Mouse (Mus musculus): ENCODE data around the gene Taz.

- TF ChIP-seq CTCF (IDR thresholded peaks at IDR 0.05; ENCODE audit: low read depth) = no peak
- no peak for TF ChIP-seq EP300 (IDR thresholded peaks at IDR 0.05; ENCODE audit: low read depth)
Observed at GRCm38 (mm10) chrX:74283092-74283437, 1.4 kb downstream of the Taz start.

All from liver, postnatal 0 days (tissue).